1 mouse cellular context compared by ENCODE assay signal in genomic region chr11:82708934-82709333, GRCm38 (mm10).
TF ChIP-seq lines count a peak whose summit lies in the region.

No protein-coding gene starts in this region.

TF ChIP-seq in MEL, 35 proteins besides CTCF, POLR2A, EP300 and RAD21 (continued from another document):
- no peak for TF ChIP-seq MAFK (IDR thresholded peaks at IDR 0.05; ENCODE audit: borderline replicate concordance, low read depth, low read length)
- TF ChIP-seq POLR2AphosphoS5 (IDR thresholded peaks at IDR 0.05; ENCODE audit: borderline replicate concordance, low read depth, low read length), result no peak
- TF ChIP-seq SMC3 (IDR thresholded peaks at IDR 0.05; ENCODE audit: low read depth, low read length), result no peak; the same call in 1 of the 2 replicates
- no peak for TF ChIP-seq GABPA (IDR thresholded peaks at IDR 0.05; ENCODE audit: low read depth, low read length)
